Mouse (Mus musculus) heart, adult 18-20 months (tissue): ENCODE results near the gene Serpini2. TPM values are rescaled to one million over a fixed set of nuclear protein-coding genes. Genes with fewer than 3 reads are reported as not detected.
"Not testable (repeated sequence)": the region's sequence is repeated elsewhere in the genome, so short reads cannot be mapped to it uniquely, and the experiment has no call there.

Experiments
- DNase-seq, 2 experiments: peaks; one replicate each; pipeline ENCODE4 v3.0.0; 2021 to 2022; ENCODE audit warnings: mixed read lengths in 1 of 2
- long read RNA-seq, 2 experiments: library from polyadenylated mRNA; stranded (forward); transcript quantifications; one replicate each; pipeline ENCODE4 v2.0.0; 2021
- total RNA-seq, 2 experiments: library from RNA; stranded (reverse); gene quantifications; 2 replicates each; pipeline ENCODE4 v1.2.3; 2021

Gene Serpini2
- total RNA-seq: not detected
- long read RNA-seq, experiment 1: 0 reads
- long read RNA-seq, experiment 2: 0 reads

- no peak for DNase-seq
Observed at GRCm38 (mm10) chr3:75269978-75270377, at the start of gene Serpini2. Gene Serpini2 (minus strand): TSS chr3:75270078.

- DNase-seq: no peak
Observed at GRCm38 (mm10) chr3:75308861-75309260, 39.0 kb upstream of the Serpini2 start.

- DNase-seq: no peak
Observed at GRCm38 (mm10) chr3:75308228-75308627, 38.4 kb upstream of the Serpini2 start.

GRCm38 (mm10) chr3:75305584-75305983, 35.7 kb upstream of the Serpini2 start:
- no peak for DNase-seq

GRCm38 (mm10) chr3:75304621-75305020, 34.7 kb upstream of the Serpini2 start:
- DNase-seq: no peak

GRCm38 (mm10) chr3:75301072-75301471, 31.2 kb upstream of the Serpini2 start:
- DNase-seq: no peak

GRCm38 (mm10) chr3:75299464-75299863, 29.6 kb upstream of the Serpini2 start:
- not testable (repeated sequence) for DNase-seq

- no peak for DNase-seq
Observed at GRCm38 (mm10) chr3:75297758-75298111, 27.9 kb upstream of the Serpini2 start.

GRCm38 (mm10) chr3:75297026-75297757, 27.3 kb upstream of the Serpini2 start:
- no peak for DNase-seq

- DNase-seq: peak in 1 of 2 experiments; percentile 11
Observed at GRCm38 (mm10) chr3:75293243-75293642, 23.4 kb upstream of the Serpini2 start.

- DNase-seq: no peak
Observed at GRCm38 (mm10) chr3:75277455-75277854, 7.6 kb upstream of the Serpini2 start.

- no peak for DNase-seq
Observed at GRCm38 (mm10) chr3:75276522-75276921, 6.6 kb upstream of the Serpini2 start.

GRCm38 (mm10) chr3:75275127-75275526, 5.2 kb upstream of the Serpini2 start:
- no peak for DNase-seq

GRCm38 (mm10) chr3:75259356-75259755, 10.5 kb downstream of the Serpini2 start:
- no peak for DNase-seq

- DNase-seq: no peak
Observed at GRCm38 (mm10) chr3:75219694-75220093, 50.2 kb downstream of the Serpini2 start.

GRCm38 (mm10) chr3:75219211-75219610, 50.7 kb downstream of the Serpini2 start:
- peak in 1 of 2 experiments; percentile 44 for DNase-seq

GRCm38 (mm10) chr3:75202808-75203503, 66.9 kb downstream of the Serpini2 start:
- DNase-seq: peak; percentile 16 to 53

Other genes starting within 250 kb of the Serpini2 start
- gene Zbbx, start 105.0 kb downstream of the Serpini2 start, total RNA-seq: not detected
- gene Wdr49, start 212.1 kb upstream of the Serpini2 start, total RNA-seq: under 1 TPM in 1 of 2 experiments, not detected in 1; 0.18 TPM